Comparison of ENCODE assay signal across 19 mouse cellular contexts in the genomic region with DNA sequence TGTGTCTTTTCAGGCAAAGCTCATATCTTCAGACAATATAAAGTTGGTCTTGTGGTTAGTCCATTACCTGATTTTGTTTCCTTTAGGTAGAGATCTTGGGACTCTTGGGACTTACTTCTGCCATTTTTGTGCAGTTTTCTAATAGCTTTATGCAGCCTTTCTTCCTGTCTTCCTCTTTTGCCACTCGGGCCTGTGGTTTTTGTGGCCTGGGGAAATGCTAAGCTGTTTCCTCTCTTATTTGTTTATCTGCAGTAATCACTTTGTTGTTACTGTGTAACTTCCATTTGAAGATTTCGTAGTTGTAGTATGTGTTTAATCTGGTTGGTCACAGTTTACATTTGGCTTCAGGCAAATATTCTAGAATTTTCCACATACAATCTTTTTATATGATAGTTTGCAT. TPM values are rescaled to one million over a fixed set of nuclear protein-coding genes. Genes with fewer than 3 reads are reported as not detected.
A peak's percentile ranks its signal among the peaks of the same experiment; 100 is the strongest.
DNase-seq lines count a peak whose midpoint lies in the region; ATAC-seq and TF ChIP-seq lines count a peak whose summit lies in the region.
"Had no signal": no experiment of that assay in that cellular context is flagged by ENCODE, and none has a peak within 500 bp of the region (broad histone marks: within the 10 kb centered on the region; RNA-seq: fewer than 3 reads in every experiment).

No protein-coding gene starts in this region.

- no peaks in the 10 kb centered on the region for H3K27me3 ChIP-seq in hindbrain, embryonic 14.5 days (ENCODE audit: control insufficient read depth, insufficient read depth, low read length)
- H3K27me3 ChIP-seq: embryonic facial prominence, embryonic 12.5 days; limb, embryonic 15.5 days had no signal

- 73% methylated on average over 2 of the region's 2 CpGs for whole genome bisulfite sequencing in hindbrain, embryonic 14.5 days

- H3K9ac ChIP-seq in hindbrain, embryonic 14.5 days, result no peak overlapping the region
- H3K9ac ChIP-seq: embryonic facial prominence, embryonic 12.5 days; limb, embryonic 15.5 days had no signal

- TF ChIP-seq CTCF in bone marrow macrophage, adult 2 months (IDR thresholded peaks at IDR 0.05; ENCODE audit: low read depth, low read length), result no peak

- H3K36me3 ChIP-seq in hindbrain, embryonic 14.5 days (replicated peaks; ENCODE audit: control insufficient read depth, insufficient read depth), result no peaks in the 10 kb centered on the region
- H3K36me3 ChIP-seq: embryonic facial prominence, embryonic 12.5 days; limb, embryonic 15.5 days had no signal

- no peaks in the 10 kb centered on the region for H3K9me3 ChIP-seq in hindbrain, embryonic 14.5 days (ENCODE audit: control insufficient read depth, low read length)
- H3K9me3 ChIP-seq: embryonic facial prominence, embryonic 12.5 days; limb, embryonic 15.5 days had no signal

- peaks cover 31% of the 10 kb centered on the region for H3K4me1 ChIP-seq in bone marrow macrophage, adult 2 months (ENCODE audit: control insufficient read depth, insufficient read depth, low read length)
- no peaks in the 10 kb centered on the region for H3K4me1 ChIP-seq in hindbrain, embryonic 14.5 days (replicated peaks; ENCODE audit: control insufficient read depth, insufficient read depth, low read length)
- H3K4me1 ChIP-seq: embryonic facial prominence, embryonic 12.5 days; limb, embryonic 15.5 days had no signal

- DNase-seq in lung, postnatal 36 days, result peak; percentile 19
- no peak for DNase-seq in lung, postnatal 10 days
- no peak for DNase-seq in kidney, postnatal 36 days
- DNase-seq in layer of hippocampus, adult 18-20 months (ENCODE audit: low spot score in 2 of 2), result no peak
- DNase-seq in hindbrain, embryonic 14.5 days (ENCODE audit: low spot score), result no peak
- DNase-seq: cerebellum, adult 11 months; cerebellum, postnatal 25 days; gastrocnemius, postnatal 10 days; heart, postnatal 4 days; lung, postnatal 14 days; midbrain, embryonic 14.5 days; thymus, postnatal 4 days had no signal

- H3K4me2 ChIP-seq in hindbrain, embryonic 14.5 days (replicated peaks), result no peak overlapping the region
- H3K4me2 ChIP-seq: embryonic facial prominence, embryonic 12.5 days; heart, embryonic 11.5 days; limb, embryonic 15.5 days had no signal

- no peak overlapping the region for H3K4me3 ChIP-seq in bone marrow macrophage, adult 2 months (ENCODE audit: insufficient read depth, low read length)
- H3K4me3 ChIP-seq in hindbrain, embryonic 14.5 days (replicated peaks; ENCODE audit: low read length), result no peak overlapping the region
- H3K4me3 ChIP-seq: embryonic facial prominence, embryonic 12.5 days; limb, embryonic 15.5 days had no signal

- ATAC-seq in megakaryocyte, adult 5-6 weeks (ENCODE audit: poor library complexity, severe bottlenecking), result peak; percentile 89
- no peak for ATAC-seq in hindbrain, embryonic 14.5 days (ENCODE audit: low FRiP score)
- ATAC-seq: intestine, embryonic 16.5 days; Patski had no signal

- peak overlapping the region; percentile 85 for H3K27ac ChIP-seq in bone marrow macrophage, adult 2 months (ENCODE audit: insufficient read depth, low read depth, low read length)
- H3K27ac ChIP-seq in hindbrain, embryonic 14.5 days, result no peak overlapping the region
- H3K27ac ChIP-seq: embryonic facial prominence, embryonic 12.5 days; limb, embryonic 15.5 days had no signal

- no peak for TF ChIP-seq POLR2A in bone marrow macrophage, adult 2 months (IDR thresholded peaks at IDR 0.05; ENCODE audit: borderline replicate concordance, low read depth, low read length)

RNA-seq across cellular contexts. Expression of a gene that starts 10.8 kb away (rescaled TPM):
- 476 and 524 TPM in 2 replicates for polyA plus RNA-seq in bone marrow macrophage, adult 2 months (2012; ENCODE audit: insufficient read depth, insufficient read length, missing spikeins)
- total RNA-seq in megakaryocyte, adult 5-6 weeks (2015), result 0.49 TPM in 1 of 2 replicates, not detected in the other
- total RNA-seq in megakaryocyte, adult 5-6 weeks (2017), result 0.22 and 3.5 TPM in 2 replicates
- 10 to 100 TPM; 21.6 to 24.7 TPM for total RNA-seq in layer of hippocampus, adult 18-20 months (2021)
- polyA plus RNA-seq in hindbrain, embryonic 14.5 days (2014; fragmentation: Nextera tagmentation; extraction: Ambion mirVana), result 13.7 and 14.4 TPM in 2 replicates
- polyA plus RNA-seq: Patski had no signal

Comparison
In these comparisons a context has a peak if more than half of its experiments do, and no peak if none do; other contexts are left out.
1. RNA of a gene that starts 10.8 kb away (total RNA-seq): 21.6 to 24.7 TPM in layer of hippocampus, adult 18-20 months; 0.22 to 3.5 TPM in megakaryocyte, adult 5-6 weeks; every median in the first group is over 4 times any median in the second.